Mouse (Mus musculus) stomach, embryonic 15.5 days (tissue): ENCODE measurements around the gene Tubb1. TPM values are rescaled to one million over a fixed set of nuclear protein-coding genes. Genes with fewer than 3 reads are reported as not detected.

Source experiments
- ATAC-seq: fragments of 200-750 bp; cut with Nextera tagmentation; 2 replicates; pipeline ENCODE4 v1.8.0; 2017; ENCODE audit warnings: low read depth, moderate number of reproducible peaks, moderate TSS enrichment; ENCODE audit not compliant: insufficient read depth, low FRiP score
- H3K27ac ChIP-seq: fragments of 300-500 bp; sonication (generic); 2 replicates; pipeline ENCODE4 v1.5.1; 2015; ENCODE audit warnings: mild to moderate bottlenecking, inconsistent platforms
- H3K27me3 ChIP-seq: fragments of 300-500 bp; sonication (generic); replicated peaks from 2 replicates; pipeline ENCODE4 v1.6.1; 2015; ENCODE audit warnings: inconsistent platforms
- H3K36me3 ChIP-seq: fragments of 300-500 bp; sonication (generic); 2 replicates; pipeline ENCODE4 v1.6.1; 2015; ENCODE audit warnings: inconsistent platforms
- H3K4me1 ChIP-seq: fragments of 300-500 bp; sonication (generic); 2 replicates; pipeline ENCODE4 v1.6.1; 2015; ENCODE audit warnings: inconsistent platforms
- H3K4me2 ChIP-seq: fragments of 300-500 bp; sonication (generic); 2 replicates; pipeline ENCODE4 v1.6.1; 2015; ENCODE audit warnings: mild to moderate bottlenecking, inconsistent platforms
- H3K4me3 ChIP-seq: fragments of 300-500 bp; sonication (generic); replicated peaks from 2 replicates; pipeline ENCODE4 v1.5.1; 2015; ENCODE audit warnings: inconsistent platforms
- H3K9ac ChIP-seq: fragments of 300-500 bp; sonication (generic); 2 replicates; pipeline ENCODE4 v1.6.1; 2015; ENCODE audit warnings: inconsistent platforms
- H3K9me3 ChIP-seq: fragments of 300-500 bp; sonication (generic); 2 replicates; pipeline ENCODE4 v1.6.1; 2016; ENCODE audit warnings: inconsistent platforms
- WGBS: fragments of 180-500 bp; shearing (Covaris S2); methylation state at CpG from one replicate; pipeline ENCODE4 v1.1.7; 2015; 5-methylcytosine and 5-hydroxymethylcytosine counted together
- polyA plus RNA-seq: library from polyadenylated mRNA; unstranded; fragments of >200 nt; fragmentation: Nextera tagmentation; extraction: Ambion mirVana; gene quantifications from 2 replicates; pipeline ENCODE4 v1.2.1, GENCODE M21; 2015

Gene Tubb1
- polyA plus RNA-seq, 1 experiment from 2014 or later: 2.3 TPM

- Histone ChIP-seq H3K4me3 (peak within 1 kb of the TSS; percentile 80), H3K27me3 (no peaks in the 10 kb centered on the region), H3K4me2 (peak within 1 kb of the TSS; percentile 73), H3K9ac (peak within 1 kb of the TSS; percentile 85), H3K36me3 (peaks cover 2% of the 10 kb centered on the region; the same call in 1 of the 2 replicates), H3K9me3 (no peaks in the 10 kb centered on the region), H3K4me1 (peaks cover 17% of the 10 kb centered on the region), H3K27ac (peak within 1 kb of the TSS; percentile 83)
- WGBS: under 1% methylated on average over 52 of the region's 53 CpGs
- peak; percentile 95 for ATAC-seq
Measured at GRCm38 (mm10) chr2:174472818-174473549, 22.5 kb downstream of the Tubb1 start, which contains the start of gene Prelid3b. Prelid3b (minus strand) TSS chr2:174473081.

GRCm38 (mm10) chr2:174473550-174473927 lies 23.0 kb downstream of the Tubb1 start:
- Histone ChIP-seq H3K27ac (peak overlapping the region; percentile 83), H3K27me3 (no peaks in the 10 kb centered on the region), H3K36me3 (no peaks in the 10 kb centered on the region; the same call in 1 of the 2 replicates), H3K9me3 (no peaks in the 10 kb centered on the region), H3K9ac (peak overlapping the region; percentile 17; the same call in 1 of the 2 replicates), H3K4me3 (peak overlapping the region; percentile 80), H3K4me2 (peak overlapping the region; percentile 67), H3K4me1 (peaks cover 17% of the 10 kb centered on the region)
- no peak for ATAC-seq
- 63% methylated on average over 5 of the region's 5 CpGs for WGBS

- no peak overlapping the region for H3K4me2 ChIP-seq
- peaks cover 4% of the 10 kb centered on the region; the same call in 1 of the 2 replicates for H3K4me1 ChIP-seq
- H3K36me3 ChIP-seq: no peaks in the 10 kb centered on the region
- H3K9me3 ChIP-seq: no peaks in the 10 kb centered on the region
- H3K27me3 ChIP-seq: no peaks in the 10 kb centered on the region
- H3K27ac ChIP-seq: peak overlapping the region; percentile 77
- H3K4me3 ChIP-seq: no peak overlapping the region
- peak; percentile 44 for ATAC-seq
- 62% methylated on average over 3 of the region's 3 CpGs for WGBS
- no peak overlapping the region for H3K9ac ChIP-seq
Measured at GRCm38 (mm10) chr2:174477543-174478319, 27.2 kb downstream of the Tubb1 start.

- Histone ChIP-seq H3K4me1 (no peaks in the 10 kb centered on the region), H3K27me3 (no peaks in the 10 kb centered on the region), H3K27ac (peak overlapping the region; percentile 77; the same call in 1 of the 2 replicates), H3K36me3 (no peaks in the 10 kb centered on the region), H3K4me2 (no peak overlapping the region), H3K9me3 (no peaks in the 10 kb centered on the region), H3K9ac (no peak overlapping the region), H3K4me3 (no peak overlapping the region)
- 73% methylated on average over 5 of the region's 5 CpGs for WGBS
- ATAC-seq: no peak
Measured at GRCm38 (mm10) chr2:174478746-174479145, 28.3 kb downstream of the Tubb1 start.

- Histone ChIP-seq H3K9ac (no peak overlapping the region), H3K27me3 (no peaks in the 10 kb centered on the region), H3K4me3 (no peak overlapping the region), H3K36me3 (no peaks in the 10 kb centered on the region), H3K9me3 (no peaks in the 10 kb centered on the region), H3K4me2 (no peak overlapping the region), H3K4me1 (no peaks in the 10 kb centered on the region), H3K27ac (no peak overlapping the region)
- no peak for ATAC-seq
- 64% methylated on average over 5 of the region's 5 CpGs for WGBS
Measured at GRCm38 (mm10) chr2:174487005-174487404, 36.5 kb downstream of the Tubb1 start.

GRCm38 (mm10) chr2:174492858-174493257 lies 42.4 kb downstream of the Tubb1 start:
- Histone ChIP-seq H3K4me3 (no peak overlapping the region), H3K36me3 (no peaks in the 10 kb centered on the region), H3K27ac (no peak overlapping the region), H3K4me1 (no peaks in the 10 kb centered on the region), H3K9me3 (no peaks in the 10 kb centered on the region), H3K9ac (no peak overlapping the region), H3K4me2 (no peak overlapping the region), H3K27me3 (no peaks in the 10 kb centered on the region)
- 65% methylated on average over 2 of the region's 2 CpGs for WGBS
- ATAC-seq: no peak

GRCm38 (mm10) chr2:174500814-174501503 lies 50.5 kb downstream of the Tubb1 start:
- Histone ChIP-seq H3K4me2 (no peak overlapping the region), H3K36me3 (no peaks in the 10 kb centered on the region), H3K9ac (no peak overlapping the region), H3K27me3 (no peaks in the 10 kb centered on the region), H3K27ac (no peak overlapping the region), H3K4me3 (no peak overlapping the region), H3K4me1 (no peaks in the 10 kb centered on the region), H3K9me3 (no peaks in the 10 kb centered on the region)
- ATAC-seq: no peak
- 81% methylated on average over 14 of the region's 14 CpGs for WGBS

- H3K36me3 ChIP-seq: no peaks in the 10 kb centered on the region
- H3K9ac ChIP-seq: no peak overlapping the region
- H3K27me3 ChIP-seq: no peaks in the 10 kb centered on the region
- no peaks in the 10 kb centered on the region for H3K4me1 ChIP-seq
- no peak for ATAC-seq
- no peak overlapping the region for H3K27ac ChIP-seq
- H3K4me2 ChIP-seq: no peak overlapping the region
- no peak overlapping the region for H3K4me3 ChIP-seq
- WGBS: 91% methylated on average over 8 of the region's 8 CpGs
- H3K9me3 ChIP-seq: no peaks in the 10 kb centered on the region
Measured at GRCm38 (mm10) chr2:174501517-174501916, 51.0 kb downstream of the Tubb1 start.

GRCm38 (mm10) chr2:174502321-174502720 lies 51.8 kb downstream of the Tubb1 start:
- H3K4me2 ChIP-seq: no peak overlapping the region
- no peak overlapping the region for H3K4me3 ChIP-seq
- H3K36me3 ChIP-seq: no peaks in the 10 kb centered on the region
- no peak overlapping the region for H3K9ac ChIP-seq
- H3K27ac ChIP-seq: no peak overlapping the region
- H3K9me3 ChIP-seq: no peaks in the 10 kb centered on the region
- no peak for ATAC-seq
- H3K27me3 ChIP-seq: no peaks in the 10 kb centered on the region
- H3K4me1 ChIP-seq: no peaks in the 10 kb centered on the region
- 39% methylated on average over 5 of the region's 5 CpGs for WGBS

GRCm38 (mm10) chr2:174502831-174503460 lies 52.5 kb downstream of the Tubb1 start:
- Histone ChIP-seq H3K4me1 (no peaks in the 10 kb centered on the region), H3K36me3 (no peaks in the 10 kb centered on the region), H3K9me3 (no peaks in the 10 kb centered on the region), H3K27me3 (no peaks in the 10 kb centered on the region), H3K27ac (no peak overlapping the region), H3K4me2 (no peak overlapping the region), H3K9ac (no peak overlapping the region), H3K4me3 (no peak overlapping the region)
- 62% methylated on average over 25 of the region's 25 CpGs for WGBS
- ATAC-seq: no peak
